Mouse (Mus musculus): Measurements from ENCODE around the gene Gnai2. TPM values are rescaled to one million over a fixed set of nuclear protein-coding genes. Genes with fewer than 3 reads are reported as not detected.

The Gnai2 gene
- total RNA-seq, 2 experiments from 2014 or later, result 139 to 152 TPM

DNA sequence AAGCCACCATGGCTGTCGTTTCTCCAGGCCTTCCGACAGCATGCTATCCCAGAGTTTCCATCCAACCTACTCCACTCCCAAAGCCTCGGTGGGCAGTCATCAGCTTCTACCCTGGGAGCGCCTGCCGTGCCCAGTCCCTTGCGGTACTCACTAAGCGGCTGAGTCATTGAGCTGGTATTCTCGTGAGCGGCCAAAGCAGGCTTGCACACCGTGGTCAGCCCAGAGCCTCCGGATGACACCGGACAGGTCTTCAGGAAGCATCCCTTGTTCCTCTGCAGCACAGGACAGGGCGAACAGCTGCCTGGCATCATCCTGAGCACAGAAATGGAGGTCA, 15.7 kb downstream of the Gnai2 start:
- no peak for DNase-seq
- intact Hi-C loops (cut with DNase I; ENCODE audit: low total_unique reads), result no loop called here

DNA sequence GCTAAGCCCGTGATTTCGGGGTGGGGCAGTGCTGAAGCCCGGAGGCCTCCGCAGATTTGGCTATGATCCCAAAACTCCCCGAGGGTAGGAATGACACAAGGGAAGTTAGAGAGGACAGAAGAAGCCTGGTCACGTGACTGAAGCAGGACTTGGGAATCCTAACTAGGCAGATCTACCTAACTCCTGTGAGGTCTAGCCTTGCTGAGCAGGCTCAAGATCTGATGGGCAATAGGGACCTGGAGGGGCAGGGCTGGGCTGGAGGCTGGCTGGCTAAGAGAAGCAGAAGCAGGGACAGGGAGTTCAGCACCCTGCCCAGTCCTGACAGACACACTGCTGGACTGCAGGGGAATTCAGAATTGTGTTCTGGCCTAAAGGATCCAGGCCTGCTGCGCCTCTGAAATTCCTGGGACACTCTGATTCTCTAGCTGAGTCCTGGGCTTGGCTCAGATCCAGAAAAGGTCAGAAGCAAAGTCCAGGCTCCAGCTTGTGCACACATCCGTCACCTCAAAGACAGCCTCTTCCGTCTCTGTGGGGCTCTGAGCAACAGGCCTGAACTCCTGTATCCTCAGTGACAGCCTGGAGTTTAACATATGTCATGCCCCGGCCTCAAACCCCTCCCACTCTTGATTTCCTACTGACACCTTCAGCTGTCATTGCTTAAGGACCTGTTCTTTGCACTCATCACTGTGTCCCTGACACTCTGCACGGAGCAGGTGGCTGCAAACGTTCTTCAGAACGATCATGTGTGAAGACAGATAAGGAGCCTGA, 16.2 kb downstream of the Gnai2 start:
- intact Hi-C loops (cut with DNase I; ENCODE audit: low total_unique reads), result no loop called here

DNA sequence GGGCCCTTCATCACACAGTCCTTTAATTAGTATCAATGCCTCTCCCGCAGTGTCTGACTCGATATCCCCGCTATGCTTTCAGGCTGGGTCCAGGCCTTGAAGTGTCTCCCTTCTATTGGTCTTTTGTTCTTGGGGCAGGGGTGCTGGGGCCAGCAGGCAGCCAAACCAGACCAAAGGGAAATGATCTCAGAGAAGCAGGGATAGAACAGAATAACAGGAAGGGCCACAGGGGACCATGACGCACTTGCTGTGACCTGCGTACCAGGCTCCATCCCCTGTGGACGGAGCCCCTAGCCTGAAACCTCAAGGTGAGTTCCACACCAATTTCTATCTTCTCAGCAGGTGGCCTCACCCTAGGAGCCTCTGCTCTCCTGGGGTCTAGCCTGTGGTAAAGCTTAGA, 17.1 kb downstream of the Gnai2 start:
- DNase-seq, result no peak
- intact Hi-C loops (cut with DNase I; ENCODE audit: low total_unique reads), result no loop called here

More for the DNA sequence above, 16.2 kb downstream of the Gnai2 start:
- DNase-seq, result no peak

DNA sequence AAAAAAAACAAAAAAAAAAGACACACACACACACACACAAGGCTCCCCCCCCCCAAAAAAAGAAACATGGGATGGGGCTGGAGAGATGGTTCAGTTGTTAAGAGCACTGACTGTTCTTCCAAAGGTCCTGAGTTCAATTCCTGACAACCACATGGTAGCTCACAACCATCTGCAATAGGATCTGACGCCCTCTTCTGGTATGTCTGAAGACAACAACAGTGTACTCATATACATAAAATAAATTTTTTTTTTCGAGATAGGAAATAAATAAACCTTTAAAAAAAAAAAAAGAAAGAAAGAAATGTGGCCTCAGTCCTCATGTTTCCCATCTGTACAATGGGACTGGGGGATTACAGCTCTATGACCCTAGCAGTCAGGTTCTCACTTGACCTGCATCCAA, 17.7 kb downstream of the Gnai2 start:
- DNase-seq, result no peak
- intact Hi-C loops (cut with DNase I; ENCODE audit: low total_unique reads), result no loop called here

DNA sequence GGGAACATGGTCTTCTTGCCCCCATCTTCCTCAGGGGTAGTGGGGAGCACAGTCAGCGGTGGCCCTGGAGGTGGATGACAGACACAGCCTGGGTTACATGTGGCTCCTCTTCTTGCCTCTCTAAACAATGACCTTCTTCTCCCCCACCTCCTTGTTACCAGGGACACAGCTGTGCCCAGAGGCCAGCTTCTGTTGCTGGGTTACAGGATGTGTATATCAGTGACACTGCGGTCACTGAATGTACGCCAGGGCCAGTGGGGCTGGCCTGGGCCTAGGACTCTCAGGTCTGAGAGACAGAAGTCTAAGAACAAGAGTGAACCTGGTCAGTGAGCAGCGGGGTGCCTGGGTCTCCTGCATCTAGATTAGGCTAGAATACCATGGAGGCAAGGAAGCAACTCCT, 20.1 kb downstream of the Gnai2 start:
- peak; percentile 16 for DNase-seq
- intact Hi-C loops (cut with DNase I; ENCODE audit: low total_unique reads), result no loop called here

DNA sequence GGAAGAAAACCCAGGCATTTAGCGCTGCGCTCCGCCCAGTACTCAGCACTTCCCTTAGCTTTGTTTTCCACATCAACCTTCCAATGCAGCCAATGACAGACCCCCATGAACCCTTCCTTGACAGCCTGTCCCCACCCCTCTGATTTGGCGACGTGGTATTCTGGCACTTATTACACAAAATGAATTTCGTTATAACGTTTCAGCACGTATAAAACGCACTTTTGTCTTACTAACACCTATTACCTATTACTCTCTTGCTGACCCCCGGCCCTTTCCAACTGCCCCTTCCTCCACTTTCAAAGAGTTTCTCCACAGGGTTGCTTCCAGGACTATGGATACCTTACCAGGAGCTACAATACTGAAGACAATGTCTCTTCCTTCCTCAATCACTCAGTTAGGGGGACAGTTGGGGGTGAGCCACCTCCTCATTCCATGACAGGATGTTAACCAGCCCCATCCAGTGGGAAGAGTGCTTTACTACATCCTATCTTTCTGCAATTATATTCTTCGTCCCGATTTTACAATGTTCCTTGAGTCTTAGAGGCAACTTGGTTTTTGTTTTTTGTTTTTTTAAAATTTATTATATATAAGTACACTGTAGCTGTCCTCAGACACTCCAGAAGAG, 22.1 kb downstream of the Gnai2 start:
- intact Hi-C loops (cut with DNase I; ENCODE audit: low total_unique reads), result no loop called here

DNA sequence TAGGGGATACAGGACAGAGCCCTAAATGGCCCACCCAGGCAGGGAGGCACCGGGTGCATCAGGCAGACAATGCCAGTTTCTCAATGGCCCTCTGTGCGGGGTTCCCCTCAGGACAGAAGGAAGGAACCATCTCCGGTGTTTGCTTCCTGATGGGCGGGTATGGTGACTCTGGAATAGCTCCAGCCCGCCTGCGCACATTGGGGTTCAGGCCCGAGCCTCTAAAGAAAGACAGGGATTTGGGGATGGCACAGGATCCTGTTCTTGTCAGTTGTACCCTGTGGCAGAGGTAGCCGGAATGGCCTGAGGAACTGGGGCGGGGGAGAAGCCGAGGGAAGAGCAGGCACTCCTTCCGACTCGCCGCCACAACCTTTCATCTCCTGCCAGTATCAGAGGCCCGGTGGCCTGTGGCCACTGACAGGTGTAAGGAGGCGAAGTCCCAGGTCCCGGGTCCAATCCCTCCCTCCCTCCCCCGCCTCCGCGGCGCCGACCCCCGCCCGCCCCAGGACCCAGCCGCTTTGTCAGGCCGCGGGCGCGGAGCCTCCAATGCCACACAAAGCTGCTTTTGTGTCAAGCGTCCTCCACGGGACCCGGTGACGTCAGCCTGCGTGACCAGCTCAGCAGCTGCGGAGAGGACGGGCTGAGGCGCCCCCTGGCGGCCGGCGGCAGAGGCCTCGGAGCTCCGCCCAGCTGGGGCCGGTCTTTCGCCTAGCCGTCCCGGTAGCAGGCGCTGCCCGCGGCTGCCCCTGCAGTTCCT, 22.8 kb downstream of the Gnai2 start:
- intact Hi-C loops (cut with DNase I; ENCODE audit: low total_unique reads), result no loop called here
- peak; percentile 99 for DNase-seq

More for the DNA sequence above, 22.1 kb downstream of the Gnai2 start:
- peak; percentile 41 for DNase-seq

DNA sequence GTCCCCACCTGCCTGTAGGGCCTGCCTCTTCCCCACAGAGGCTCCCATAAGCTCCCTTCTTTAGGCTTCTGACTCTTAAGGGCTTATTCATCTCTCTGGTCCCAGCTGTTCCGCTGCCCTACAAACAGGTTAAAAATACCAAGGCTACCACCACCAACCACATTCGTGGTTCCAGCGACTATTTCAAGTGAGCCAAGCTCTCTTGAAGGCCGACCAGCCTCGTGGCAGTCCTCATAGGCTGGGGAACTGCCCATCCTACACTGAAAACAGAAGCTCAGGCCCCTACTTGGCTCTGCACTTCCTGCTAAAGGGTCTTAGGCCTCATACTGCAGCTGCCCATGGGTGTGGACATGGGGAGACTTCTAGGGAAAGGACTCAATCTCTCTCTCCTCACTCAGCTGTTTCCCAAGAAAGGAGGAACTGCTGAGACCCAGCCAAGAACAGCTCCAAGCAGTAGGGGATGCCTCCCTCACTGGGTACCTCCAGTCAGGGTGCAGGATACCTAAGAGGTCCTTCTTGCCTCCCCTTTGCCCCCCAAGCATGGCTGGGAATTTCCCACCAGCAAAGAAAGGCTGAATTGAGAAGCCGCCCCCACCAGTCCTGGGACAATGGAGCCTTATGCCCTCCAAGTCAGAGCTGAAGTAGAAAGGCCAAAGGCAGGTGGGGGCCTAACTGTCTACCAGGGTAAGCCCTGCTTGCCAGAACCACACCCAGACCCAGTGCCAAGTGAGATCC, 23.5 kb downstream of the Gnai2 start:
- peak; percentile 30 for DNase-seq
- intact Hi-C loops (cut with DNase I; ENCODE audit: low total_unique reads), result no loop called here

DNA sequence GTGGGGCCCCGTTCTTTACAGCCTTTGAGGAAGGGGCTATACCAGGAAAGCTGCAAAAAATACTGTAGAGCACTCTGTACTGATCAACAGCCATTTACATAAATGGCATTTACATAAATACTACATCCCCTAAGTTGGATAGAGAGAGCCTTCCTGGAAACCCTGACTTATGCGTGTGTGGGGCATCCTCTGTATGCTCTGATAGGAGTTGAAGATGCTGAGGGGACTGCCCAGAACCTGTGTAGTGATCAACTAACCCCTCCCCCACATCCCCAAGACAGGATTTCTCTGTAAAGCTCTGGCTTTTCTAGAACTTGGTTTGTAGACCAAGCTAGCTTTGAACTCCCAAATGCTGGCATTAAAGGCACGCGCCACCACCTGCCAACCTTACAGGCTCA, 25.7 kb downstream of the Gnai2 start:
- DNase-seq, result no peak
- intact Hi-C loops (cut with DNase I; ENCODE audit: low total_unique reads), result no loop called here

DNA sequence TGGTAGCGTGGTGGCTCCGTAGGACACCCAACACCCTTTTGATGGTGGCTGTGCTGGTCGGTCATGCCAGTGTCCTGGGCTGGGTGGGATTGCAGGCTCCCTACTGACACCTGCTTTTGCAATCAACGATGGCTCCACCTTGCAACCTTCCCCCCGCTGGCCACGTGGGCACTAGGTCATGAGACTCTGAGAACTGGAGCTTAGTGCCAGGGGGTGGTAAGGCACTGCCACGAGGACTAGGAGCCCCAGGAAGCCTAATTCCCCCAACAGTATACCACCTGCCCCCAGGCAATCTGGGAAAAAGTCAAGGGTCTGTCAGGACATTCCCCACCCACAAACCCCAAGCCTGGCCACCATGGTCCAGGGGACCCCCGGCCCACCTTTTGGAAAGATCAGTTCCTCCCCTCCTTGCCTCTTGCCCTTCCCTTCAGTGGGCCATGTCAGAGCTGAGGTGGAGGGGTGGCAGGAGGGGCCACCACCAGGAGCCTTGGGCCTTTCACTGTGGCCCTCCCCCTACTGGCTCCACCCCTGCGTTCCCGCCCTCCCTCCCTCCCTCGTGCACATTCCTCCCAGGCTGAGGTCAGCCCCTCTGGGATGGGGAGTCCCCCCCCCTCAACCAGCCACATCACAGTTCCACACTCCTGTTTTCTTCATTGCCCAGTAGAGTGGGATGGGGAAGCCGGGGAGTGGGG, 26.3 kb downstream of the Gnai2 start, which contains the start of gene Sema3b:
Sema3b (minus strand) TSS at position 489 of the 692 bp plus-strand sequence.
- DNase-seq, result peak; percentile 69
- intact Hi-C loops (cut with DNase I; ENCODE audit: low total_unique reads), result no loop called here

DNA sequence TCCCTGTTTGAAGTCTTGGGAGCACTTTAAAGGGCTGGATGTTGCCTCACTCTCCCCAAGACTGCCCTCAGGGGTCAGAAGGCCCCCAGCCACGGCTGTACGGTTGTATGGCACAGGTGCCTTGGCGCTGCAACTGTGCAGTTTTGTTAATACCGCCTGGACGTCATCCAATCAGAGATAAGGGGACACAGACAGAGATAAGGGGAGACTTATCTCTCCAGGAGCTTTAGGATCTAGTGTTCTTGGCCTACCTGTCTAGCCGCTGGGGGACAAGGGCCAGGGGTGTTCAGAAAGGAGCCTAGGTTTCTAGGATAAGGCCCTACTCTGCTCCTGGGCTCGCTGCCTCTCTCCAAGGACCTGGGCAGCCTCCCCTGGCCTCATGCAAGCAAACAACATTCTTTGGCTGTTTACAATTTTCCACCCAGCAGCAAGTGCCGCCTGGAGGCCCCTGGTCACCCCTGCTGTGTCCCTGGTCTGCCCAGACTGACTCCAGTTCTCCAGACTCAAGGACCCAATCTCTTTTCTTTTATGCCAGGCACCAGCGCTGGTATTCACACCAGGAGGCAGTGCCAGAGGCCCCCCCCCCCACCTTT, 27.4 kb downstream of the Gnai2 start:
- DNase-seq, result no peak
- intact Hi-C loops (cut with DNase I; ENCODE audit: low total_unique reads), result no loop called here

DNA sequence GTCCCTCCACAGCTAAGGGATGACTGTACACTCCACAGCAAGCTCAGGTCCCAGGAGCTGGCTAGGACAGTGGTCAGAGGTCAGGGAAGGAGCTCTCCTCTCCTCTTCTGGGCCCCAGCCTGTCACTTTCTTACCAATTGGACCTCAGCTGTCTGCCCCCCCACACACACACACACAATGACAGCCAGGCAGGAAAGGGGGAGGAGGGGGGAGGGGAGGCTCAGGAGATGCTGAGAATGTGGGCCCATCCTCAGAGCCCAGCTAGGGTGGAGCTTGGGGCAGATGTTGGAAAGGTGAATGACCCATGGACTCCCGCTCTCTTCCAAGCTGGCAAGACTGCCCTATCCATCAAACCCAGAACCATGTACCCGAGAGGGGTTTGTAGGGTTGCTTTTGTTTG, 28.1 kb downstream of the Gnai2 start:
- DNase-seq, result no peak
- intact Hi-C loops (cut with DNase I; ENCODE audit: low total_unique reads), result no loop called here

DNA sequence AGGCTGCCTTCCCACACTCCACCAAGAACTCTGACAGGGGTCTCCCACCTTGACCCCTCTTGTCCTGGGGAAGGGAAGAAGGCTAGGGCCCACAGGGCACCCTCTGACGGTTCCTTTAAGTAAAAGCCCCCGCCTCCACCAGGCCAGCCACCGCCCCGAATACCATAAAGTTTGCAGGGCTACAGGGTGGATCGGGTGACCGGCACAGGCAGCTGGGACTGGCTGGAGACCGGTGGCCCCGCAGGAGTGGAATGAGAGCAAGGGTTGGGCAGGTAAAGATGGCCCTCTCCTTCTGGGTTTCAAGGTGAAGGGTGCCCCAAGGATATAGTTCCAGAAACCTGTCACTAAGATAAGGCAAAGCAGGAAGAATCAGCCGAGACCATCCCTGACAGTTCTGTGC, 28.6 kb downstream of the Gnai2 start:
- intact Hi-C loops (cut with DNase I; ENCODE audit: low total_unique reads), result no loop called here
- DNase-seq, result peak; percentile 53

DNA sequence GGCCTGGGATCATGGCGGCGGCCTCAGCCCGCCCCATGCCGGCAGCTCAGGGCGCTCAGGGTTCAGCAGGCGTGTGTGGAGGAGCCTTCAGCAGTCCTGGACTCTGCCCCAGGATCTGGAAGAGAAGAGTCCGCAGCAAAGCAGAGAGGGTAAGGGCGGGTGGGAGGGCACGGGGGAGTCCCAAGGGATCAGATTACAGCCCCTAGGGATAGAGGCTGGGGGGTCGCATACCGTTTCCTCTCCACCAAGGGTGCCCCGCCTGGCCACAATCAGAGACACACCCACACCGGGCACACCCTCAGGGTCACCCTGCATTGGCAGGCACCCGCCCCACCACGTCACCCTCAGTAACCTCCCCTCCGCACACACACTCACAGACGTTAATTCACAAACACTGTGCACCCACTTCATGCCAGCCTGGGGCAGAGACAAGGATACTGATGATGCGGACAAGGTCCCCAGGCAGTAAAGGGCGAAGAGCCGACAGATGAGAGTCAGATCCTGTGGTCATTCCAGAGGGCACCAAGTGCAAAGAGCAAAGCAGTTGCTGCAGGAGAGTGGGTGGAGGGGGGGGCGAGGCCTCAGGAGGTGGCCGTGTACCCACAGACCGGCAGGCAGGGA, 30.0 kb downstream of the Gnai2 start:
- intact Hi-C loops (cut with DNase I; ENCODE audit: low total_unique reads), result no loop called here
- peak; percentile 52 for DNase-seq

DNA sequence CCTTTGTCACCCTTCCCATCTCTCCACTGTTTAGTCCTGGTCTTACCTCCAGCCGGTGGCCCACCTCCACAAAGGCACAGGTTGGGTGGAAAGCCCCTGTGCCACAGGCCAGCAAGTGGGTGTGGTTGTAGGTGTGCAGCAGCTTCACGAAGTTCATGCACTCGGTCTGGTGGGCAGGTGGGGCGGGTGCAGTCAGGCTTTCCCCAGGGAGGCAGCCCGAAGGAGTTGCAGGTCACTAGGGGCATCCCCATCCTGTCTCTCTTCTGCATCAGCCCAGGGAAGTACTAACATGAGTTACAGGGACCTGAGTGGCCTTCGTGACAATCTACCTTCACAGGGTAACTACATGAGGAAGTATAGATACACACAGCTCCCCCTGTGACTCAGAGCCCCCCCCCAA, 31.9 kb downstream of the Gnai2 start:
- no peak for DNase-seq
- intact Hi-C loops (cut with DNase I; ENCODE audit: low total_unique reads), result loop anchor here (2.0 to 5.0 kb wide), 2 partner anchors 42 to 74 kb away; partner anchors contain the start of gene Gnat1

DNA sequence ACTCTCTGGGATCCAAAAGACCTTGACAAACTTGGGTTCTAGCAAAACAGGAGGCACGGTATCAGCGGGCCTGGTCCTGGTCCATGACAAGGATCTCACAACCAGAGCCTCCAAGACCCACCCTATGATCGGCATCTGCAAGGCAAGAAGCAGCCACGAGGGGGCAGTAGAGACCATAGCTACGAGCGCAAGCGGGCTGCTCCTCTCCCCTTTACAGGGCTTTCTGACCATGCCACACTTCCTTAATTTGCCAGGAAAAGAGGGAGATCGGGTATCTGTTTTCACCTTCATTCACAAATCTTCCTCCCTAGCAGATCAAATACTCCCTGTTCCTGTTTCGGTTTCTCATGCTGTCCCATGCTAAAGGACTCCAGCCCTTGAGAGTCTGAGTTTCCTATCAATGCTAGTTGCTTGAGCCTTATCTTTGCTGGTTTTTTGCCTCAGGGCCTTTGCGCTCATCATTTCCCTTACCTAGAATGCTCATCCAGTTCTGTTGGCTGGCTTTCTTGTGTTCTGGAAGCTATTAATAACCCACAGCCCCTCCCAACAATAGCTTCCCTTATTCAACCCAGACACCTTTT, 33.0 kb downstream of the Gnai2 start:
- intact Hi-C loops (cut with DNase I; ENCODE audit: low total_unique reads), result loop anchor here (2.0 to 5.0 kb wide), 2 partner anchors 43 to 75 kb away; partner anchors contain the start of gene Gnat1
- peak; percentile 91 for DNase-seq

DNA sequence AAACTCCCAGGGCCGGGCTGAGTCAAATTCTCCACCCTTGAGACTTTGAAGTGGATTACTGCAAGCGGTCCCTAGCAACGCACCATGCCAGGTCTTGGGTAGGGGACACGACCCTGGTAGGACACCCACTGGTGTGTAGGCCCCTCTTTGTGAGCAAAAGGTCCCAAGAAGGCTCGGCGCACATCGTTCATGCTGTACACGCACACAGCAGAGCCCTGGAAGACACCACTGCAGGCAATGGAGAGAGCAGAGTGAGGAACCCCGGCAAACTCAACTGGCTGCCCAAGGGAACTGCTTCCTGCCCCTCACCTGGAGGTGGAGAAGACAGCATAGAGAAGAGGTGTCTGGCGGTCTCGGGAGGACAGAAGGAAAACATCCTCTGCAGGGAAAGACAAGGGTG, 33.9 kb downstream of the Gnai2 start:
- DNase-seq, result no peak
- intact Hi-C loops (cut with DNase I; ENCODE audit: low total_unique reads), result loop anchor here (5.0 kb wide), 1 partner anchor 76 kb away; the partner anchor contains the start of gene Gnat1

DNA sequence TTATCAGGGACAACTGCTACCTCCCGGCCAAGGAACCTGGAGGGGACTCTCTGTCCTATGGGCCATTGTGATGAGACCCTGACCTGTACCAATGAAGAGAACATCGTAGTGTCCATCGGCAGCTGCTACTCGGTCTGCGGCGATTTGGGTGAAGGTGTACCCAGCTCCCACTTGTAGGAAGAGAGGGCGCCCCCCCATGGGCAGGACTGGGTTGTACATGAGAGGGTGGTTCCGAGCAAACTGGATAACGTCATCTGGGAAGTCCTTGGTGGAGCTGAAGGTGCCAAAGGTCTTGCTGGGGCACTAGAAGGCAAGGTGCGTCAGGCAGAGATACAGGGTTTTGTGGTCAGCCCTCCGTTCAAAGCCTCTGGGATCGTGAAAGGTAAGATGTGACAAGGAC, 34.4 kb downstream of the Gnai2 start:
- intact Hi-C loops (cut with DNase I; ENCODE audit: low total_unique reads), result loop anchor here (5.0 kb wide), 1 partner anchor 77 kb away; the partner anchor contains the start of gene Gnat1
- no peak for DNase-seq
